ENCODE assay signal across 19 mouse cellular contexts in genomic region chr2:68426074-68426473, GRCm38 (mm10). TPM values are rescaled to one million over a fixed set of nuclear protein-coding genes. Genes with fewer than 3 reads are reported as not detected.
A peak's percentile ranks its signal among the peaks of the same experiment; 100 is the strongest.
DNase-seq lines count a peak whose midpoint lies in the region; ATAC-seq lines count a peak whose summit lies in the region.
"Had no signal": no experiment of that assay in that cellular context is flagged by ENCODE, and none has a peak within 500 bp of the region (broad histone marks: within the 10 kb centered on the region; RNA-seq: fewer than 3 reads in every experiment).

No protein-coding gene starts in this region.

- no peak overlapping the region for H3K4me2 ChIP-seq in heart, embryonic 11.5 days
- H3K4me2 ChIP-seq in liver, embryonic 16.5 days (ENCODE audit: low read depth, low read length): no peak overlapping the region
- H3K4me2 ChIP-seq in forebrain, embryonic 11.5 days (ENCODE audit: low read depth, low read length, severe bottlenecking): no peak overlapping the region
- H3K4me2 ChIP-seq: forebrain, embryonic 15.5 days; heart, embryonic 13.5 days had no signal

- no peaks in the 10 kb centered on the region for H3K36me3 ChIP-seq in heart, embryonic 11.5 days (ENCODE audit: control insufficient read depth, insufficient read depth, low read length)
- H3K36me3 ChIP-seq in liver, embryonic 16.5 days (ENCODE audit: control insufficient read depth, insufficient read depth): no peaks in the 10 kb centered on the region
- no peaks in the 10 kb centered on the region for H3K36me3 ChIP-seq in forebrain, embryonic 11.5 days (ENCODE audit: control insufficient read depth, insufficient read depth, low read length)
- H3K36me3 ChIP-seq: forebrain, embryonic 15.5 days had no signal

- 70% methylated on average over 4 of the region's 4 CpGs for WGBS in heart, embryonic 11.5 days (ENCODE audit: insufficient replicate concordance)
- WGBS in large intestine, adult 2 months: 33% methylated on average over 4 of the region's 4 CpGs
- 31% methylated on average over 4 of the region's 4 CpGs for WGBS in liver, embryonic 16.5 days (ENCODE audit: insufficient replicate concordance)
- WGBS in forebrain, embryonic 11.5 days: 95% methylated on average over 4 of the region's 4 CpGs

- H3K9me3 ChIP-seq in heart, embryonic 11.5 days (replicated peaks; ENCODE audit: control insufficient read depth, low read length): no peaks in the 10 kb centered on the region
- H3K9me3 ChIP-seq in liver, embryonic 16.5 days (replicated peaks; ENCODE audit: control insufficient read depth, low read length): no peaks in the 10 kb centered on the region
- no peaks in the 10 kb centered on the region for H3K9me3 ChIP-seq in forebrain, embryonic 11.5 days (ENCODE audit: control insufficient read depth, low read length)
- H3K9me3 ChIP-seq: forebrain, embryonic 15.5 days; heart, embryonic 13.5 days; hindbrain, embryonic 10.5 days; midbrain, embryonic 10.5 days had no signal

- H3K27me3 ChIP-seq in heart, embryonic 11.5 days (ENCODE audit: control insufficient read depth, insufficient read depth, low read length): no peaks in the 10 kb centered on the region
- H3K27me3 ChIP-seq in liver, embryonic 16.5 days (ENCODE audit: control insufficient read depth, insufficient read depth, low read depth, low read length): no peaks in the 10 kb centered on the region
- H3K27me3 ChIP-seq in forebrain, embryonic 11.5 days (ENCODE audit: control insufficient read depth, insufficient read depth, low read length): no peaks in the 10 kb centered on the region
- H3K27me3 ChIP-seq: CH12.LX; forebrain, embryonic 15.5 days; heart, embryonic 13.5 days had no signal

- intact Hi-C loops in heart, postnatal 25 days (cut with DNase I): no loop called here

- DNase-seq in heart, postnatal 25 days (ENCODE audit: low spot score): no peak
- DNase-seq in c-Kit-positive CD71-positive TER-119-positive erythroid progenitor cells, embryonic 14.5 days (ENCODE audit: low spot score): peak; percentile 62
- DNase-seq in large intestine, adult 2 months (ENCODE audit: low read depth, low spot score): peak; percentile 76
- no peak for DNase-seq in spleen, postnatal 4 days (ENCODE audit: low spot score in 2 of 2)
- DNase-seq in forebrain, embryonic 11.5 days (ENCODE audit: low spot score): no peak
- no peak for DNase-seq in urinary bladder, postnatal 4 days (ENCODE audit: low spot score in 2 of 2)
- DNase-seq: adrenal gland, adult 8-10 months; cerebellum, adult 8-10 months; kidney, postnatal 4 days; lung, postnatal 14 days; right cerebral cortex, postnatal 25 days; thymus, postnatal 36 days had no signal

- no peak overlapping the region for H3K4me3 ChIP-seq in heart, embryonic 11.5 days (ENCODE audit: low read depth, low read length)
- H3K4me3 ChIP-seq in liver, embryonic 16.5 days (ENCODE audit: low read depth, low read length): no peak overlapping the region
- no peak overlapping the region for H3K4me3 ChIP-seq in forebrain, embryonic 11.5 days (ENCODE audit: low read depth, low read length)
- H3K4me3 ChIP-seq: forebrain, embryonic 15.5 days; heart, embryonic 13.5 days; hindbrain, embryonic 10.5 days; midbrain, embryonic 10.5 days had no signal

- H3K9ac ChIP-seq in heart, embryonic 11.5 days (ENCODE audit: low read depth, low read length): no peak overlapping the region
- H3K9ac ChIP-seq in liver, embryonic 16.5 days (ENCODE audit: low read depth, low read length): no peak overlapping the region
- H3K9ac ChIP-seq in forebrain, embryonic 11.5 days (ENCODE audit: low read length): no peak overlapping the region
- H3K9ac ChIP-seq: forebrain, embryonic 15.5 days; heart, embryonic 13.5 days had no signal

- ATAC-seq in heart, embryonic 11.5 days (replicated peaks; ENCODE audit: insufficient number of reproducible peaks, low FRiP score, low TSS enrichment): peak; percentile 70; the same call in 1 of the 2 replicates
- peak; percentile 96 for ATAC-seq in liver, embryonic 16.5 days (ENCODE audit: low read depth)
- no peak for ATAC-seq in forebrain, embryonic 11.5 days (replicated peaks; ENCODE audit: low FRiP score)
- ATAC-seq: forebrain, embryonic 15.5 days had no signal

- H3K4me1 ChIP-seq in heart, embryonic 11.5 days (ENCODE audit: control insufficient read depth, insufficient read depth, low read length): peaks cover 36% of the 10 kb centered on the region
- H3K4me1 ChIP-seq in liver, embryonic 16.5 days (ENCODE audit: control insufficient read depth, low read depth, low read length): peaks cover 2% of the 10 kb centered on the region
- H3K4me1 ChIP-seq in forebrain, embryonic 11.5 days (replicated peaks; ENCODE audit: control insufficient read depth, insufficient read depth, low read length): no peaks in the 10 kb centered on the region
- H3K4me1 ChIP-seq: forebrain, embryonic 15.5 days had no signal

- no peak overlapping the region for H3K27ac ChIP-seq in heart, embryonic 11.5 days (ENCODE audit: low read depth, low read length)
- H3K27ac ChIP-seq in liver, embryonic 16.5 days (ENCODE audit: low read length): no peak overlapping the region
- H3K27ac ChIP-seq in forebrain, embryonic 11.5 days (ENCODE audit: low read depth, low read length): no peak overlapping the region
- H3K27ac ChIP-seq: forebrain, embryonic 15.5 days; heart, embryonic 13.5 days; hindbrain, embryonic 10.5 days; midbrain, embryonic 10.5 days had no signal

RNA-seq across cellular contexts. Expression of gene Stk39, which starts 46.0 kb away (rescaled TPM):
- 58.3 and 66.5 TPM in 2 replicates for polyA plus RNA-seq in heart, embryonic 11.5 days (2014; fragmentation: Nextera tagmentation; extraction: Ambion mirVana)
- 10 to 100 TPM; 81.3 to 83.2 TPM for total RNA-seq in heart, postnatal 25 days (2021)
- polyA plus RNA-seq in large intestine, adult 2 months (2012; rRNA removed): 5.0 and 5.7 TPM in 2 replicates
- 1.3 TPM in 2 replicates for polyA plus RNA-seq in liver, embryonic 16.5 days (2015; fragmentation: Nextera tagmentation; extraction: Ambion mirVana)
- 45.1 and 52.4 TPM in 2 replicates for polyA plus RNA-seq in forebrain, embryonic 11.5 days (2014; fragmentation: Nextera tagmentation; extraction: Ambion mirVana)
- total RNA-seq: CH12.LX had no signal

Comparison
In these comparisons a context has a peak if more than half of its experiments do, and no peak if none do; other contexts are left out.
1. DNase-seq: peak in c-Kit-positive CD71-positive TER-119-positive erythroid progenitor cells, embryonic 14.5 days (single experiment) and large intestine, adult 2 months (single experiment); none in heart, postnatal 25 days (single experiment), spleen, postnatal 4 days (0 of 2), forebrain, embryonic 11.5 days (single experiment) and urinary bladder, postnatal 4 days (0 of 2).